Mouse (Mus musculus): ENCODE results near the gene Defb29.

Gene Defb29

GRCm38 (mm10) chr2:152500204-152500862, 39.6 kb downstream of the Defb29 start:
- no peak for DNase-seq

GRCm38 (mm10) chr2:152498020-152498419, 41.9 kb downstream of the Defb29 start:
- DNase-seq = no peak

GRCm38 (mm10) chr2:152493151-152493550, 46.7 kb downstream of the Defb29 start:
- no peak for DNase-seq

GRCm38 (mm10) chr2:152490038-152490437, 49.9 kb downstream of the Defb29 start, which contains the start of gene Defb22:
Gene Defb22 (minus strand): TSS chr2:152490138.
- no peak for DNase-seq
